Mouse (Mus musculus) erythroblast, embryonic 14.5 days (primary cell): Measurements from ENCODE around the gene Col17a1.

ENCODE experiments used
- GATA1 ChIP-seq: IDR thresholded peaks from 2 replicates; pipeline ENCODE4 v1.6.1; 2012; ENCODE audit warnings: low read length, inconsistent platforms, mixed read lengths
- TAL1 ChIP-seq: IDR thresholded peaks from 3 replicates; pipeline ENCODE4 v1.6.1; 2012; ENCODE audit warnings: low read length, inconsistent platforms, mixed read lengths

DNA sequence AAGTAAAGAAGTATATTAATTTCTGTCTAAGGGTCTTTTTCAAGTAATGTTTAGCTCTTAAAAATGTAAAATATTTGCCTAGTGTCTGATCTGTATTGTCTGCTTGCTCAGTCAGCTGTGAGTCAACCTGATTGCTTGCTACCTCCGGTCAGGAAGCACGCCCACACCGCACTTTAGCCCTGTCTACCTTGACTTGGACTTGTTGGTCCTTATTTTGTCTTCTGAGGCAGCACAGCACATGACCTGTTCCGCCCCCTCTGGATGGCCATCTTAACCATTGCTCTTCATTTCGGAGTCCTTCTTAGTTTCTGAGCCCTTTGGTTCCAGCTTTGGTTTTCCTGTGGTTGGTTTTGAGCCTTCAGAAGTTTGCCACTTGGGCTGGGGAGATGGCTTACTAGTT is 60.1 kb downstream of the Col17a1 start:
- no peak for TF ChIP-seq GATA1
- no peak for TF ChIP-seq TAL1
